Mouse (Mus musculus): ENCODE data around the gene Clasp2. TPM values are rescaled to one million over a fixed set of nuclear protein-coding genes. Genes with fewer than 3 reads are reported as not detected.
"Not testable (repeated sequence)": the region's sequence is repeated elsewhere in the genome, so short reads cannot be mapped to it uniquely, and the experiment has no call there.

Gene Clasp2
- polyA plus RNA-seq, 1 experiment = 43.7 TPM

DNA sequence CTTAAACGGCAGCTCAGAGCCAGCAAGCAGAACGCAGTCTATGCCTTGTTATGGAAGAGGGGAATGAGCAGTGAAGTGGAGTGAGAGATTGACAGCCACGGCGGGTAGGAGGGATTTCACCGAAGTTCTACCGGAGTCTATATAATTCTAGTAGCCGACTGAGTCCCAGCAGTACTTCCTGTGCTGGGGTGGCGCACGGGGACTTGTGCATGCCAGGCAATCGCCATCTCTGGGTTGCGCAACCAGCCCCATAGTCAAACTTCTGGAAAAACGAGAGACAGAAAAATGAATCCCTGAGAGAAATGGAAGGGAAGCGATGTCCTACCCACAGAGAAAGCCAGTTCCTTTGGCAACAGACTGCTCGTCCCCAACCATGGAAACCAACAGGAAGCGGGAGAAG is 16.6 kb upstream of the Clasp2 start:
- no peaks in the 10 kb centered on the region for H3K4me1 ChIP-seq (ENCODE audit: control insufficient read depth, insufficient read depth, low read length)
- no peak overlapping the region for H3K27ac ChIP-seq (ENCODE audit: insufficient read depth, low read length)
- no peak overlapping the region for H3K4me3 ChIP-seq (ENCODE audit: insufficient read depth, low read length)
- TF ChIP-seq POLR2A (IDR thresholded peaks at IDR 0.05; ENCODE audit: low read depth, low read length) = no peak
- TF ChIP-seq CTCF (IDR thresholded peaks at IDR 0.05; ENCODE audit: borderline replicate concordance, insufficient read depth, low read length) = no peak

DNA sequence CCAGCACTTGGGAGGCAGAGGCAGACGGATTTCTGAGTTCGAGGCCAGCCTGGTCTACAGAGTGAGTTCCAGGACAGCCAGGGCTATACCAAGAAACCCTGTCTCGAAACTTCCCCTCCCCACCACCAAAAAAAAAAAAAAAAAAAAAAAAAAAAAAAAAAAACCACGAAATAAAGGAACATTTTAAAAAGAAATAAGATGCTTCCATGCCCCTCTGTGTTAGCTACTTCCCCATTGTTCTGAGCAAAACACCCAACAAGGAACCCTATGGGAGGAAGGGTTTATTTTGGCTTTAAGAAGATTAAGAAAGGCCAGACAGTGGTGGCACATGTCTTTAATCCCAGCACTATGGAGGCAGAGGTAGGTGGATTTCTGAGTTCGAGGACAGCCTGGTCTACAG is 15.7 kb upstream of the Clasp2 start:
- H3K4me3 ChIP-seq (ENCODE audit: insufficient read depth, low read length); H3K27ac ChIP-seq (ENCODE audit: insufficient read depth, low read length); H3K4me1 ChIP-seq (ENCODE audit: control insufficient read depth, insufficient read depth, low read length): not testable (repeated sequence)

GRCm38 (mm10) chr9:113726131-113726530 is 15.1 kb upstream of the Clasp2 start:
- TF ChIP-seq CTCF (IDR thresholded peaks at IDR 0.05; ENCODE audit: borderline replicate concordance, insufficient read depth, low read length) (no peak), POLR2A (IDR thresholded peaks at IDR 0.05; ENCODE audit: low read depth, low read length) (0 out of 2 replicates have a peak, but pooled peaks have one; percentile 23)
- Histone ChIP-seq H3K4me1 (ENCODE audit: control insufficient read depth, insufficient read depth, low read length) (peaks cover 2% of the 10 kb centered on the region; the same call in 1 of the 2 replicates), H3K27ac (ENCODE audit: insufficient read depth, low read length) (no peak overlapping the region), H3K4me3 (ENCODE audit: insufficient read depth, low read length) (no peak overlapping the region)

DNA sequence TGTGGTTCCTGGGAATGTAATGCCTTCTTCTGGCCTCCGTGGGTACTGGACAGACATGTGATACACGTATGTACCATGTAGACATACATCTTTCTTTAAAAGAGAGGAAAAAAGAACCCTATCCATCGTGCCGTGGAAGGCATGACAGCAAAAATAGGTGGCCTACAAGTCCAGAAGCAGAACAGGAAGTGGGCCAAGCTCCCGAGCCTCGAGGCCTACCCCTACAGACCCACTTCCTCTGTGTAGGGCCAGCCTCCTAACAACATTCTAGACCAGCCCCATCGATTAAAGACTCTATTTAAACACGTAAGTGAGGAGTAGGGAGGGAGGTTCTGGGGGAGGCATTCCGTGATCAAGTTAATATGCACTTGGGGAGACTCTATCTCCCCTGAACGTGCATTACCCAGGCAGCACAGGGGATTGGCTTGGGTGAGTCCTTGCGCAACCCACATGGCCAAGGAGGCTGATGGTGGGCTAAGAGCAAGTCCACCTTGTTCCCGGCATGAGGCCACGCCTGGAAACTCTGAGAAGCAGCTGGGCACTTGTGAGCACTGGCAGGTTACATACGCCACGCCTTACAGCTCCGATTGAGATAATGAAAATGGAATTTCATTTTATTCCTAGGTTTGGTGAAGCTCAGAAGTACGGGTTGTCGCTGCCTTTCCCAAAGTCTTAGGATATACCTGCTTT is 14.1 kb upstream of the Clasp2 start:
- TF ChIP-seq POLR2A (IDR thresholded peaks at IDR 0.05; ENCODE audit: low read depth, low read length) (no peak), CTCF (IDR thresholded peaks at IDR 0.05; ENCODE audit: borderline replicate concordance, insufficient read depth, low read length) (no peak)
- H3K4me1 ChIP-seq (ENCODE audit: control insufficient read depth, insufficient read depth, low read length) = peaks cover 2% of the 10 kb centered on the region; the same call in 1 of the 2 replicates
- no peak overlapping the region for H3K27ac ChIP-seq (ENCODE audit: insufficient read depth, low read length)
- H3K4me3 ChIP-seq (ENCODE audit: insufficient read depth, low read length) = no peak overlapping the region

- Histone ChIP-seq H3K4me1 (ENCODE audit: control insufficient read depth, insufficient read depth, low read length) (peaks cover 2% of the 10 kb centered on the region; the same call in 1 of the 2 replicates), H3K4me3 (ENCODE audit: insufficient read depth, low read length) (no peak overlapping the region), H3K27ac (ENCODE audit: insufficient read depth, low read length) (peak overlapping the region; percentile 8; the same call in 1 of the 2 replicates)
- TF ChIP-seq POLR2A (IDR thresholded peaks at IDR 0.05; ENCODE audit: low read depth, low read length) (no peak), CTCF (IDR thresholded peaks at IDR 0.05; ENCODE audit: borderline replicate concordance, insufficient read depth, low read length) (no peak)
Observed at GRCm38 (mm10) chr9:113731540-113731939, 9.7 kb upstream of the Clasp2 start.

DNA sequence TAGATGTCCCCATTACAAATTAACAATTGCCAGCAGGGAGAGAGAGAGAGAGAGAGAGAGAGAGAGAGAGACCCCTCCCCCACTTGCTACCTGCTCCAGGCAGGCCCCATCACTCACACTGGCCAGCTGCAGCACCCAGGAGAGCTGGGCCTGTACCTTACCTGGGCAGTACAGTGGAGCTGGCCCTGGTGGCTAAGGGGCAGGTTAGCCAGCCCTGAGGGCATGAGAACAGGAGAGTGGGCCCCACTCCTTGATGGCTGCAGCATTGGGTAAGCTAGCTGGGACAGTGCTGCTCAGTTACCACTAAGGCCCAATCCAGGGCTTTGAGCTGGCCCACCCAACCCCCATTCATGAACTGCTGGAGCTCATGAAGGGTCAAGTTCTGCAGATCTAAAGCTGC is 5.4 kb upstream of the Clasp2 start:
- H3K4me1 ChIP-seq (ENCODE audit: control insufficient read depth, insufficient read depth, low read length) = no peaks in the 10 kb centered on the region
- H3K27ac ChIP-seq (ENCODE audit: insufficient read depth, low read length) = no peak overlapping the region
- no peak for TF ChIP-seq CTCF (IDR thresholded peaks at IDR 0.05; ENCODE audit: borderline replicate concordance, insufficient read depth, low read length)
- TF ChIP-seq POLR2A (IDR thresholded peaks at IDR 0.05; ENCODE audit: low read depth, low read length) = no peak
- no peak overlapping the region for H3K4me3 ChIP-seq (ENCODE audit: insufficient read depth, low read length)

DNA sequence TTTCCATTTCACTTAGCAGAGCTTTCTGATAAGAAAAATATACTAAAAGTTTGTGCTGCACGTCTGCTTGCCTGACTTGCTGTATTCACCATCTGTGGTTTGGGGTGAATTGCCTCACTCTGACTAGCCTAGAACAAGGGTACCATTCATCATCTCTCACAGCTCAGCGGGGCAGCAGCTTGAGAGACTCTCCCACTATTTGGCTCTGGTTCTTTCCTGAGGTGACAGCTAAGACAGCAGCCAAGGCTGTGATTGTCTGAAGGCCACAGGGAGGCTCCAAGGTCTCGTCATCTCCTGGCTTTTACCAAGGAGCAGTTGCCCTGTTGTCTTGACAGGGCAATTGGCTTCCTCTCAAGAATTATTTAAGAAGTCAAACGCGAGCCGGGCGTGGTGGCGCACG is 3.3 kb upstream of the Clasp2 start:
- H3K4me3 ChIP-seq (ENCODE audit: insufficient read depth, low read length) = no peak overlapping the region
- no peak overlapping the region for H3K27ac ChIP-seq (ENCODE audit: insufficient read depth, low read length)
- TF ChIP-seq POLR2A (IDR thresholded peaks at IDR 0.05; ENCODE audit: low read depth, low read length) = no peak
- TF ChIP-seq CTCF (IDR thresholded peaks at IDR 0.05; ENCODE audit: borderline replicate concordance, insufficient read depth, low read length) = no peak
- H3K4me1 ChIP-seq (ENCODE audit: control insufficient read depth, insufficient read depth, low read length) = no peaks in the 10 kb centered on the region

DNA sequence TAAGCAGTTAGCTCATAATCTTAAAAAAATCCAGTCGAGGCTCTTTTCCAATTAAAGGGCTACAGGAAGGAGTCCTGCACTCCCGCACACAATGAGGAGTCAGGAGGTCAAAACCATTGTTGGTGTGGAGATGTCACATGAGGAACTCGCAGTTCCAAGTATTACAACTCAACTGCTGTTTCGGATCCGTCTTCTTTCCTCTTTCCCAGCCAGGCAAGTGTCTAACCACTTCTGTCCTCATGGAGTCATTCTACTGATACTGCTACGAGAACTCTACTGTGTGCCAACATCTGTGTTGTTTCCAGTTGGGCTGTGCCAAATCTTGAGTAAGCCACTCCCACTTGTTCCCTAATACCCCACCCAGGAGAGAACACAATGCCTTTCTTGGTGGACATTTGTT is 2.3 kb upstream of the Clasp2 start:
- Histone ChIP-seq H3K4me1 (ENCODE audit: control insufficient read depth, insufficient read depth, low read length) (peaks cover 3% of the 10 kb centered on the region; the same call in 1 of the 2 replicates), H3K27ac (ENCODE audit: insufficient read depth, low read length) (no peak overlapping the region), H3K4me3 (ENCODE audit: insufficient read depth, low read length) (no peak overlapping the region)
- no peak for TF ChIP-seq POLR2A (IDR thresholded peaks at IDR 0.05; ENCODE audit: low read depth, low read length)
- no peak for TF ChIP-seq CTCF (IDR thresholded peaks at IDR 0.05; ENCODE audit: borderline replicate concordance, insufficient read depth, low read length)

DNA sequence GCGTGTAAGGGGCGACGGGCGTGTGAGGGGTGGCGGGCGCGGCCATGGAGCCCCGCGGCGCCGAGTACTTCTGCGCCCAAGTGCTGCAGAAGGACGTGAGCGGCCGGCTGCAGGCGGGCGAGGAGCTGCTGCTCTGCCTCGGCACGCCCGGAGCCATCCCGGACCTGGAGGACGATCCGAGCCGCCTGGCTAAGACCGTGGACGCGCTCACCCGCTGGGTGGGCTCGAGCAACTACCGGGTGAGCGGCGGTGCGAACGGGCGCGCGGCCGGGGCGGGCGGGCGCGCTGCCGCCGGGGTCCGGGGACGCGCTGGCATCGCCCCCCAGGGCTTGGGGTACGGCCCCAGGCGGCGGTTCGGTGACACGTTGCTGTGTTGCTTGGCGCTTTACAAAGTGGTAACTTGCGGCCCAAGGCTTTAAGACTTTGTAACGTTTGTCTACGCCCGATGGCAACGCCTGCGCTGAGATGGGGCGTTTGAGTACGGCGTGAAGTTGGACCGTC is 414 bp downstream of the Clasp2 start:
- TF ChIP-seq POLR2A (IDR thresholded peaks at IDR 0.05; ENCODE audit: low read depth, low read length) = peak; percentile 56
- no peak for TF ChIP-seq CTCF (IDR thresholded peaks at IDR 0.05; ENCODE audit: borderline replicate concordance, insufficient read depth, low read length)
- H3K4me1 ChIP-seq (ENCODE audit: control insufficient read depth, insufficient read depth, low read length) = peaks cover 5% of the 10 kb centered on the region; the same call in 1 of the 2 replicates

DNA sequence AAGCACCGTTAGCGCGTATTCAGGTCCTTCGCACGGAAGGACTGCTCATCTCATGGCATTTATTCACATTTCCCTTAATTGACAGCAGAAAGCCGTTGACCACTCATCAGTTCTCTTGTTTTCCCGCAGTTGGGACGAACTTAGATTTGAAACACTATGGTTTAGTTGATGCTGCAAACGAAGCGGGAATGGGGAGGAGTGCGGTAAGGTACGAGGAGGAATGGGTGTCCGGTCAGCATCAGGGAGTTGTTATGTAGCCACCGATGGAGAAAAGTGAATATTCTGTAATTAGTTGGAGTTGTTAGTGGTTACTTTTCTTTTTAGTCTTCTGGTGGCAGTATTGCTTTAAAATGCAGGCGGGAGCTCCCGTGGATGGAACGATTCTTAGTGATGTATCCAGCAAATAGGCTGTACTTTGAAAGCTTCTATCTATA is 1.1 kb downstream of the Clasp2 start:
- TF ChIP-seq POLR2A (IDR thresholded peaks at IDR 0.05; ENCODE audit: low read depth, low read length) (no peak), CTCF (IDR thresholded peaks at IDR 0.05; ENCODE audit: borderline replicate concordance, insufficient read depth, low read length) (no peak)
- Histone ChIP-seq H3K27ac (ENCODE audit: insufficient read depth, low read length) (0 out of 2 replicates have a peak overlapping the region, but pooled peaks have one; percentile 45), H3K4me1 (ENCODE audit: control insufficient read depth, insufficient read depth, low read length) (peaks cover 5% of the 10 kb centered on the region; the same call in 1 of the 2 replicates), H3K4me3 (ENCODE audit: insufficient read depth, low read length) (peak overlapping the region; percentile 59)

More for the DNA sequence above, 414 bp downstream of the Clasp2 start:
- Histone ChIP-seq H3K4me3 (ENCODE audit: insufficient read depth, low read length) (peak overlapping the region; percentile 59), H3K27ac (ENCODE audit: insufficient read depth, low read length) (peak overlapping the region; percentile 45; the same call in 1 of the 2 replicates)

Data from embryonic fibroblast, embryonic 13.5 days (primary cell).